Mouse (Mus musculus): Measurements from ENCODE around the gene Crebrf.

DNA sequence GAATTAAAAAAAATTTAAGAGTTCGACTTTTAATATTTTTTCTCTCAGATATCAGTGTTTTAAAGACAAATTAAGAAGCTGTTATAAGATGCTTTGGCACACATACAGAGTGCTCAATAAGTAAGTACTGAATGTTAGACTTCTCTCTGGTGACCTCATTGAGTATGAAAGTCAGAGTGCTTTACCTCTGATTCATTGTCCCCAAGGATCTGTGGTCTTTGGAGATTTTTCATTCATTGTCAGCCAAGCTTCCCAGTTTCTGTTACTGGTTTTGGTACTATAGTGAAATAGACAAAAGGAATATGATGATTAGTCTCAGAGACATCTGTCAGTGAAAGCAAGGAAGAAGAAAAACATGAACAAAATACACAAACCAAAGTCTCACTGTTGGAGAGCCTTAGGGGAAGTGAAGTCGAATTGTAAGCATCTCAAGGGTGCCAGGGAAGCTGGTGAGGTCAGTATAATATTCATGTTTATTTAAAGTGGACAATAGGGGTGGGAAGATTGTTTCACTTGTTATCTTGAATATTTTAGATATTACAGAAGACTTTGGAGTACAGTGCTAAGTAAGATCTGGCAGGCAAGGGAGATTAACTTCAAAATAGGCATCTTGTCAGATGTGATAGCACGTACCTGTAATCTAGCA, 11.8 kb downstream of the Crebrf start:
- TF ChIP-seq CTCF (IDR thresholded peaks at IDR 0.05; ENCODE audit: low read depth) (no peak), EP300 (IDR thresholded peaks at IDR 0.05; ENCODE audit: low read depth) (no peak)

Measured in liver, postnatal 0 days (tissue).